Comparison of ENCODE assay signal across 8 mouse cellular contexts in genomic region chr2:3958065-3958641, GRCm38 (mm10). TPM values are rescaled to one million over a fixed set of nuclear protein-coding genes. Genes with fewer than 3 reads are reported as not detected.
DNase-seq lines count a peak whose midpoint lies in the region; ATAC-seq and TF ChIP-seq lines count a peak whose summit lies in the region.

No protein-coding gene starts in this region.

- no peak for ATAC-seq in liver, embryonic 11.5 days (replicated peaks; ENCODE audit: low FRiP score)
- ATAC-seq in kidney, postnatal 0 days (replicated peaks; ENCODE audit: low FRiP score, low read depth), result peak; percentile 74; the same call in 1 of the 2 replicates
- ATAC-seq in limb, embryonic 14.5 days (ENCODE audit: low FRiP score, low read depth), result peak; percentile 53; the same call in 1 of the 2 replicates
- ATAC-seq in activated CD4-positive, CD25-positive, alpha-beta regulatory T cell, adult 4 months, result no peak

- H3K27ac ChIP-seq in liver, adult 2 months (replicated peaks; ENCODE audit: insufficient read depth, low read depth, low read length), result no peak overlapping the region
- H3K27ac ChIP-seq in liver, embryonic 11.5 days (ENCODE audit: low read depth, low read length), result no peak overlapping the region
- H3K27ac ChIP-seq in kidney, postnatal 0 days, result no peak overlapping the region
- H3K27ac ChIP-seq in limb, embryonic 14.5 days (replicated peaks; ENCODE audit: low read depth, low read length), result no peak overlapping the region

- no peak overlapping the region for H3K4me2 ChIP-seq in liver, embryonic 11.5 days
- peak overlapping the region; percentile 30; the same call in 1 of the 2 replicates for H3K4me2 ChIP-seq in kidney, postnatal 0 days (ENCODE audit: low read length)
- peak overlapping the region; percentile 29; the same call in 1 of the 2 replicates for H3K4me2 ChIP-seq in limb, embryonic 14.5 days (replicated peaks; ENCODE audit: low read depth, low read length, severe bottlenecking)

- no peak for TF ChIP-seq POLR2A in liver, adult 2 months (IDR thresholded peaks at IDR 0.05; ENCODE audit: extremely low read depth, insufficient read depth, low read length)
- TF ChIP-seq POLR2A in limb, embryonic 14.5 days (IDR thresholded peaks at IDR 0.05; ENCODE audit: borderline replicate concordance, extremely low read depth, insufficient read depth, insufficient read length), result no peak

- peaks cover 5% of the 10 kb centered on the region; the same call in 1 of the 2 replicates for H3K27me3 ChIP-seq in liver, adult 2 months (ENCODE audit: control insufficient read depth, insufficient read depth, low read length)
- H3K27me3 ChIP-seq in liver, embryonic 11.5 days (replicated peaks; ENCODE audit: control insufficient read depth, insufficient read depth, low read length), result no peaks in the 10 kb centered on the region
- no peaks in the 10 kb centered on the region; the same call in 1 of the 2 replicates for H3K27me3 ChIP-seq in kidney, postnatal 0 days (ENCODE audit: insufficient read depth, low read length)
- H3K27me3 ChIP-seq in limb, embryonic 14.5 days (ENCODE audit: control insufficient read depth, insufficient read depth, low read length), result no peaks in the 10 kb centered on the region

- TF ChIP-seq CTCF in liver, adult 2 months (IDR thresholded peaks at IDR 0.05; ENCODE audit: low read depth, low read length), result no peak
- TF ChIP-seq CTCF in kidney, postnatal 0 days (IDR thresholded peaks at IDR 0.05; ENCODE audit: low read depth), result no peak

- H3K36me3 ChIP-seq in liver, adult 2 months (ENCODE audit: control insufficient read depth, insufficient read depth, low read length), result no peaks in the 10 kb centered on the region
- no peaks in the 10 kb centered on the region for H3K36me3 ChIP-seq in liver, embryonic 11.5 days (ENCODE audit: control insufficient read depth, insufficient read depth, low read length)
- H3K36me3 ChIP-seq in kidney, postnatal 0 days (ENCODE audit: insufficient read depth, low read length), result no peaks in the 10 kb centered on the region
- no peaks in the 10 kb centered on the region for H3K36me3 ChIP-seq in limb, embryonic 14.5 days (ENCODE audit: control insufficient read depth, insufficient read depth, low read length)

- H3K79me2 ChIP-seq in liver, adult 2 months (ENCODE audit: control insufficient read depth, insufficient read depth, low read length), result no peaks in the 10 kb centered on the region

- H3K4me1 ChIP-seq in liver, adult 2 months (ENCODE audit: control insufficient read depth, insufficient read depth, low read length), result no peaks in the 10 kb centered on the region
- no peaks in the 10 kb centered on the region for H3K4me1 ChIP-seq in liver, embryonic 11.5 days (replicated peaks; ENCODE audit: control insufficient read depth, insufficient read depth, low read length)
- no peaks in the 10 kb centered on the region for H3K4me1 ChIP-seq in kidney, postnatal 0 days (replicated peaks; ENCODE audit: insufficient read depth, low read length)
- H3K4me1 ChIP-seq in limb, embryonic 14.5 days (ENCODE audit: control insufficient read depth, insufficient read depth, low read length), result 0 out of 2 replicates have a peak, but pooled peaks cover 5% of the 10 kb centered on the region

- peak; percentile 6 for DNase-seq in liver, adult 2 months (ENCODE audit: extremely low read depth, low read depth, low spot score)
- DNase-seq in liver, embryonic 11.5 days (ENCODE audit: low spot score), result no peak
- peak; percentile 36 for DNase-seq in embryo, embryonic 10 days (ENCODE audit: low spot score)
- DNase-seq in frontal cortex, postnatal 25 days (ENCODE audit: low spot score in 2 of 2), result peak; percentile 24 to 56
- DNase-seq in kidney, postnatal 0 days (ENCODE audit: low spot score), result peak; percentile 28
- peak; percentile 31 for DNase-seq in limb, embryonic 14.5 days (ENCODE audit: low spot score)
- peak; percentile 36 for DNase-seq in right cerebral cortex, postnatal 4 days

- H3K9me3 ChIP-seq in liver, embryonic 11.5 days (ENCODE audit: control insufficient read depth, low read length), result no peaks in the 10 kb centered on the region
- H3K9me3 ChIP-seq in kidney, postnatal 0 days (replicated peaks; ENCODE audit: low read length), result no peaks in the 10 kb centered on the region
- no peaks in the 10 kb centered on the region for H3K9me3 ChIP-seq in limb, embryonic 14.5 days (ENCODE audit: control insufficient read depth, low read length)

- WGBS in liver, adult 2 months, result 24% methylated on average over 12 of the region's 12 CpGs
- 27% methylated on average over 12 of the region's 12 CpGs for WGBS in liver, embryonic 11.5 days
- WGBS in kidney, postnatal 0 days, result 15% methylated on average over 12 of the region's 12 CpGs
- WGBS in limb, embryonic 14.5 days, result 20% methylated on average over 12 of the region's 12 CpGs

- no peak overlapping the region for H3K9ac ChIP-seq in liver, adult 2 months (ENCODE audit: low read depth, low read length)
- no peak overlapping the region for H3K9ac ChIP-seq in liver, embryonic 11.5 days (ENCODE audit: low read depth, low read length)
- H3K9ac ChIP-seq in kidney, postnatal 0 days (ENCODE audit: low read depth, low read length), result no peak overlapping the region
- H3K9ac ChIP-seq in limb, embryonic 14.5 days (ENCODE audit: low read depth, low read length, severe bottlenecking), result no peak overlapping the region

- no peak overlapping the region for H3K4me3 ChIP-seq in liver, adult 2 months (ENCODE audit: insufficient read depth, low read depth, low read length)
- no peak overlapping the region for H3K4me3 ChIP-seq in liver, embryonic 11.5 days (ENCODE audit: low read depth, low read length)
- no peak overlapping the region for H3K4me3 ChIP-seq in kidney, postnatal 0 days (replicated peaks; ENCODE audit: low read depth, low read length)
- H3K4me3 ChIP-seq in limb, embryonic 14.5 days (replicated peaks; ENCODE audit: low read length), result no peak overlapping the region

RNA-seq across cellular contexts. Expression of gene Frmd4a, which starts 59.4 kb away (rescaled TPM):
- 3.1 and 4.4 TPM in 2 replicates for total RNA-seq in liver, adult 2 months (2014; rRNA removed)
- 1.6 and 2.1 TPM in 2 replicates for polyA plus RNA-seq in liver, adult 2 months (2012; rRNA removed)
- polyA plus RNA-seq in liver, embryonic 11.5 days (2014; fragmentation: Nextera tagmentation; extraction: Ambion mirVana), result 16.9 and 18.6 TPM in 2 replicates
- 16.8 and 18.2 TPM in 2 replicates for polyA plus RNA-seq in kidney, postnatal 0 days (2015; fragmentation: Nextera tagmentation; extraction: Ambion mirVana)
- 47.0 and 59.3 TPM in 2 replicates for polyA plus RNA-seq in limb, embryonic 14.5 days (2012; rRNA removed)
- polyA plus RNA-seq in limb, embryonic 14.5 days (2014; fragmentation: Nextera tagmentation; extraction: Ambion mirVana), result 39.6 and 48.2 TPM in 2 replicates
- polyA plus RNA-seq in activated CD4-positive, CD25-positive, alpha-beta regulatory T cell, adult 4 months (2017; shearing (Covaris generic)), result 1 to 10 TPM in 1 of 2 experiments, under 1 TPM in 1; 0.61 to 1.2 TPM

Comparison
In these comparisons a context has a peak if more than half of its experiments do, and no peak if none do; other contexts are left out.
1. ATAC-seq: peak in kidney, postnatal 0 days (single experiment) and limb, embryonic 14.5 days (single experiment); none in liver, embryonic 11.5 days (single experiment) and activated CD4-positive, CD25-positive, alpha-beta regulatory T cell, adult 4 months (single experiment).